Mouse (Mus musculus): ENCODE results near the gene Camta1.

DNA sequence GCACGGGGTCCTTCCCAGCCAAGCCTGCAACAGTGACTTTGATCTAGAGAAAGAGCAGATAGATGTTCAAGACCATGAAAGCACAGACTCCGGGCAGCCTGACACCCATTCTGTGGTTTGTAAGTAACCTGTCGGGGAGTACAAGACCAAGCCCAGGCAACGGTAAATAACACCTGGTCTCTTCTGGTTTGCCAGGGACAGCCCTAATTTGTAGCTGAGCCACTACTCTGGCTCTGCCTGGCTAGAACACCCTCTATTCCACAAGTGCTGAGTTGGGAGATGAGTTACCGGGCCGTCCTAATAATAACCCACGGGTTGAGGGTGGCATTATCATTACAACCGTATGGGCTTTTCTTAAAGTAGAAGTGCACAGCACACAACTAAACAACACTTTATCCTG lies 954.6 kb downstream of the Camta1 start:
- no peak for TF ChIP-seq GATA1 (IDR thresholded peaks at IDR 0.05; ENCODE audit: borderline replicate concordance, low read length)
- no peak for TF ChIP-seq FLI1 (IDR thresholded peaks at IDR 0.05; ENCODE audit: low read length)
